Mouse (Mus musculus) cerebellum, adult 18-20 months (tissue): Measurements from ENCODE around the gene P3h2.

Experiments used
- DNase-seq, 2 experiments: peaks; one replicate each; pipeline ENCODE4 v3.0.0; 2021

P3h2 gene

DNA sequence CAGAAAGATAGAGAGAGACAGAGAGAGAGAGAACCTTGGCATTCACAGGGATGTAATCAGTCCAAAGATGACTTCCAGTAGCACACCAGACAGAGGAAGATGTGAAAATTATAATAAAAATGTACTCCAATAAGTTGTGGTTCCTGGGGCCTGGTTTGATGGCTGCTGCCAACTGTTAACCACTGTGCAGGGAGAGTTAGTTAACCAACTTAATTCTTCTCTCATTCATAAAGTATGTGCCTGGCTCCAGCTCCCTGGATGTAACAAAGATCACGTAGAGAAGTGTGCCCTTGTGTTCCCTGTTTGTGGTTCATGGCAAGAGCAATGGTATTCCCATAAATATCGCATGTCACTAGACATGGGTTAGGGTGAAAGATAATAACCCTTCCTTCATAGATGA, 128.4 kb downstream of the P3h2 start:
- no peak for DNase-seq

DNA sequence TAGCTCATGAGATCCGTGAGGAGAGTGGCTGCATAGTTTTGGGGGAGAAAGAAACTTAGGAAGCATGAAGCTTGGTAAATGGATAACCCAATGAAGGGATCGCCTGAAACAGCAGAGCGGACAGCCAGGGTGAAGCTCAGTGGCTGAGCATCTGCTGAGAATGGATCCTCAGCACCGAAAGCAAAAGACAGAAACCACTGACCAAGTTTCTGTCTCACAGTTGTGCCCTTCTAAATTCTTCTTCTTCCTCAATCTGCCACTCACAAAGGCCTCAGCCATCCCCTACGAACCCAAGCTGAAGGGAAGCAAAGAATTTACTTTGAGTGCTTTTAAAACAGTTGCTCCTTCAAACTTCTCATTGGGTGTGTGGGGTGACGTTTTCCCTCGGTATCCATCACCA, 134.3 kb downstream of the P3h2 start:
- DNase-seq, result no peak

DNA sequence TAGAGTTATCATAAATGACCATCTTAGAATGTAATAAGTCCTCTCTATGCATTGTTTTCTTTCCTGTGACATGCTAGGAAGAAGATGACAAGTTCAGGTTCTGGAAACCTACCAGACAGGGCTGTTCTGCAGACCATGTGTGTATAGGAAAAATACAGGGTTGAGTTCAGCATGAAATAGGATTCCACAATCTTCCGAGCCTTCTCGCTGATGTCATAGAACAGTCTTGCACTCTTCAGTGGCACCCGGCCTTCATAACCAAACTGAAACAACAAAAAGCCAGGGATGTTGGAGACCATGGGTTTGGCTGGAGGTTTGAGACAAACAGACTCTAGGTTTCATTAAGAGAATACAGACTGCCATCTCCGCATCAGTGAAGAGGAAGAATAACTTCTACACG, 134.9 kb downstream of the P3h2 start:
- no peak for DNase-seq

DNA sequence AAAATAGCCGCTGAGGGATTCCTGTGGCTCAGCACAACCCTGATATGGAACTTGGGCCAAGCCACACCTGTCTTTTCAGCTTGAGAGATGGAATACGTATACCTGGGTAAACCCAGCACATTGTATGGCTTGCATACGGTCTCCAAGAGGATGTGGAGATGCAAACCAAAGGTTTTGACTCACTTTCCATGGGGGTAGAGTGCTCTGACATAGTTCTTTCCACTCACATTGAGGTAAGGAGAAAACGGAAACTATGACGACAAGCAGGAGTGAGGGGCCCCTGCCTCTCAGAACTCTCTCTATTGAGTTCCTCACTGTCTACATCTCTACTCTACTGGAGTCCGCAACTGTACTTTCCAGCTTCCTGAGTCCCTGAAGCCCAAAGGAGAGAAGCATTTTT, 135.4 kb downstream of the P3h2 start:
- no peak for DNase-seq

DNA sequence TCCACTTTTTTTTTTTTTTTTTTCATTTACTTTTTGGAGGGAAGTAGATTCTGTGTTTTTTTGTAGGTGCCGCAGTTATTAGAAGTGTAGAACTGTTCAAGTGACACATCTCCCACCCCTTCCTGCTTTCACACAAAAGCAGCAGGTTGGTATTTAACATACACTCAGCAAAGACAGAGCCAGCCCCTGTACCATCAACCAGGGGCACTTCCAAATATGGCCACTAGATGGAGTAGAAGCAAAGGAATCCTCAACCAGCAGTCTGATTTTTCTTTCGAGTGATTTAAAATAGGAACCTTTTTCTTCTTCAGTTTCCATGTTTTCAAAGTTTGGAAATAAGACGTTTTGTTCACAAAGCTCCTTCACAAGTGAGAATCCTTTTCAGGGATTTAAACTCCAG, 138.3 kb downstream of the P3h2 start:
- DNase-seq, result peak; percentile 42 to 65

DNA sequence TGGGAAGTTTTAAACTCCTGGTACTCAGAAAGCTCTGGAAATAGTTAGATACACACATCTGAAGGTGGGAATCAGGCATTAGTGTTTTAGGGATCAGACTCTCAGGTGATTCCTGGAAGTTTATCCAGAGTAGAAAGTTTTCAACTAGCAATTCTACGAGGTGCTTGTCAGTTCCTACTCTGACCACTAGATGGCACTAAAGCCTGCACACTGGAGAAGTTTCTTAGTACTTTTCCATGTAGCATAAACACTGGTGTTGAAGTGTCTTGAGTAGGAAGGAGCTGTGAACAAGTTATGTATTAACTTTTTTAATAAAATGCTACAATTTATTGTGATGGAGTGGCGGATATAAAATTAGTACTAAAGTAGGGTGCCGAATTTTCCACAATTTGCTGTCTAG, 141.7 kb downstream of the P3h2 start:
- peak; percentile 40 to 50 for DNase-seq

DNA sequence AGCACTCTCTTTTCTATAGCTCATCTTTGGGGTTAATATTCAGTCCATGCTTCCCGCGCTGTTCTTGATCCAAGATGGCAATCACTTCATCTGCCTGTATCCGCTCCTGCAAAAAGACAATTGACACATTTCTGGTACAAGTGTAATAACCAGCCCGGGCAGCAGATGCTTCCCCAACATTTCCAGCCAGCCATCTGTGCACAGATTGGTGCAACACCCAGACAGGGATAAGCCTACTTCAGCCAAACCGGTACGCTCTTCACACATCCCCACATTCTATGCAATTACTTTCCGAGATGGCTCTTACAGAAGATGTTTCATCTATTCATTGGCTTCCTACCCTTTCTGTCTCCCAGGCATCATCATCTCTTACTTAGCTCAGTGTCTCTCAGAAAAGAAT, 145.2 kb downstream of the P3h2 start:
- no peak for DNase-seq

DNA sequence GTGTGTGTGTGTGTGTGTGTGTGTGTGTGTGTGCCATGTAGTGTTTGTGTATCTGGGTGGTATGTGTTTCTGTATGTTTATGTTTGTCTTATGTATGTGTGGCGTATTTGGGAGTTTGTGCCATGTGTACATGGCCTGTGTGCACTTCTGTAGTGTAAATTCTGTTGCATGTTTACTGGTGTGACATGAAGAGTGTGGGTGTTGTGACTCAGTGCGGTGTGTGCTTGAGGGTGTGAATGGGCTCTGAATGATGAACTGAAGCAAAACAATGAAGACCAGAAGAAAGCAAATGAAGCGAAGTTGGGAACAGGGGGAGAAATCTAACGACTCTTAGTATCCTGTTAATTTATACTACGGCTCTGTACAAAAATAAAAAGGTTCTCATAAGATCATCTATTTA, 145.7 kb downstream of the P3h2 start:
- no peak for DNase-seq

DNA sequence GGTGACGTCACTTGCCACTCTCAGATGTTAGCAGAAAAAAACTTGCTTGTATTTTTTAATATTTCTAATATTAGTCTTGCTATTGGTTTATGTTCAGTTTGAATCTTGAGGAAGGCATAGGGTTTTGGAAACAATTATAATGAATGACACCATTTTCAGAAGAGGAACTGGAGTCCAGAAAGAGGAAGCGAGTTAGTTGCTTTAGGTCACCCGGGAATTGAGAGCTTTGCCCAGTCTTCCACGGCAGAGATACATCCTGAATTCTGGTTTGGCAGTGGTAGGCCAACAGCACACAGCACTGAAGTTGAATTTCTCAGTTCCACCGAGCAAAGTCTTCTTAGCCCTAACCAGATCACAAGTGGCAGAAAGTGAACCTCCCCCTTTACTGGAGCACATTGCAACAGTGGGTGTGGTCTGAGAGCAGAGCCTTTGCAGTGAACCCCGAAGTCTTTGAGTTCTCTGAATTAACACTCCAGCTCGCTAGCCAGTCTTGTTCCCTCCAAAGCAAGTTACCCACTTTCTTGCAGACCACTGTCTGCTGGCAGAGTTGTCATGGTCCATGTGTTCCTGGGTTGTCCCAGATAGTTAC, 146.8 kb downstream of the P3h2 start:
- DNase-seq, result no peak

DNA sequence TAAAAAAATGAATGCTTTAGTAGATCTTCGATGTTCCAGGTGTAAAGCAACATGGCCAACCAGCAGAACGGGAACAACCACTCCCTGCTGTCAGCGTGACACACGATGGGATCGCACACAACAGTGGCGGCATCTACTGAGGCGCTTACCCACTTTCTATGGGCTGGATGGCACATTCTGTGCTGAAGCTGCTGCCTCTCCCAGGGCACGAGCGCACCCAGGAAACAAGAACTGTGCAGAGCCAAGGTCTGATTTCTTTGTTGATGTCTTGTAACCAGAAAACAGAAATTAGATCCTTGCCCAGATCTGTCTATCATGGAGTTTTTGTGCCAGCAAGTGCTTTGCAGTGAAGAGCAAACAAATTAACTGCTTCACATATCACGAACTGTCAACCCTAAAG, 147.4 kb downstream of the P3h2 start:
- DNase-seq, result no peak

DNA sequence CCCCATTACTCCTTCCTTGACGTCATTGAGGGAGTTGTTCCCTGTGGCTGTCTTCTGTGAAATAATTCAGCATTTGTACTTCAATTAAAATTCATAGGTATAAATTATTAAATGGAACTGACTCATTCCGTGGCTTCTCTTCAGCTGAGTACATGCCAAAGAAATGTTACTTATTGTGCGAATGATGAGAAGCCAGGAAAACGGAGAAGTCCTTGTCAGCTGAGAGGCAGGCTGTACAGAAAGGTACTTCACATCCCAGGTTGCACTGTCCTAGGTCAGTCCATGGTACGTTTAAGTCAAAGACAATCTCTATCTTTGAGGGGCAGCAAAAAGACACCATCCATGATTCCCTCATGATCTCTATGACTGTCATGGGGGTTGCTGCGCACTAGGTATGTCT, 148.8 kb downstream of the P3h2 start:
- DNase-seq, result no peak

DNA sequence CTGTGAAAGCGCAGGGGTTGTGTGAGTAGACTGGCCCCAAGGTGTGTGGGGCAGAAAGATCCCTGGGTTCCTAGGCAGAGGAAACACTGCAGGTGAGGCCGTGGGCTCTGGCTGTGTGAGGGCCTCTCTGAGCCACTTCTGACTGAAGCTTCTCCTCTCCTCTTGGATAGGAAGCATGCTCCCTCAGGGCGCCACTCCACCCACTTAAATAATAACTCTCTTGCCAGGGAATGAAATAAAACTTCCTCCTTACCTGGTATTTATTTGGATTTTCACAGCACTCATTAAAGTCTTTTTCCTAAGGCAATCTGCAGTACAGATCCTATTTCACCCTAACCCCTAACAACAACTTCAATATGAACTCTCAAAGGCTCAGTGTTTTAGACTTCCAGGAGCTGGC, 151.0 kb downstream of the P3h2 start:
- no peak for DNase-seq

DNA sequence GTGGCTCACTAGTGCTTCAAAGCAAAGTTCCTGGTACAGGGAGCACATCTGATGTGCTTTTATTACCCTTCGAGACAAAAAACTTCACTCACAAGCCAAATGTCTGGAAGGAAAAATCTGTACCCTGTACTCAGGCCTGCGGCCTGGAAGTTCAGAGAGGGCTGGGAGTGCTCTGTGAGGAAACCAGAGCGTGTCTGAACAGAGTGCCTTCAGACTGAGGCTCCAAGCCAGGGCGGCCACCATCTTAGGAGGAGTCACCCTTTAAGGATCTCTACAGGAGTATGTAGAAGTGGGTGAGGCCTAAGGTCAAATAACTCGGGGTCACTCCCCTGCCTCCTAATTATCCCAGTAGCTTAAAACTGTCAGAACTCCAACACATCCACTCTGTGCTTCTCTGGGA, 152.2 kb downstream of the P3h2 start:
- DNase-seq, result no peak

DNA sequence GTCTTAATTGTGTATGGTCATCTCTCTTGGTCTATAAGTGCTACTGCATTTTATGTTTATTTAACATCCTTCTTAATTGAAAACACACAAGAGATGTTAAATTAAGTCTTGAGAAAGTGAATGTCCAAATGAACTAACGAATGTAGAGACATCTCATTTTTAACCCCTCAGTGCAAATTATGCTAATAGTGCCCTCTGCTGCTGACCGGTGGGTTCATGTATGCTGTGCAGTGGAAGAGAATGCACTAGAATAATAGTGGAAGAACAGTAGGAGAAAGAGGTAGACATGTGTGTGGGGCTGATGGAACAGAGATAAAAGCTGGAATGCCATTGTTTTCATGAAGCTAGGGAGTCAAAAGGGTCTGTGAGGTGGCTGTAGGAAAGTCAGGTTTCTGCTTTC, 153.6 kb downstream of the P3h2 start:
- no peak for DNase-seq

DNA sequence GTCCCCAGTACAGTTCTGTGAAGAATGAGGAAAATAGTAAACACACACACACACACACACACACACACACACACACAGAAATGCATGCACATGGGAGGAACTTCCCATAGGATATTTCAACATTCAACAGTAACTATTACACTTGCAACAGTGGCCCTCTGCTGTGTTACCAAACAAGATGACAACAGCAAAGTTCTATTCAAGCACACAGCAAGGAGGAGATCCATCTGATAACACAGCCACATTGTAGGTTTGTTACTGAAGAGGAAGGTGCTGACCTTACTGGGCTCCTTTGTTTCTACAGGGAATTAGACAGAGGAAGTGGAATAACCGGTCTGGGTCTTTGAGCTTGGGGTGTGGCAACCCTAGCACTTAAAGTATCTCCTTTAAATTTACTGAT, 157.5 kb downstream of the P3h2 start:
- DNase-seq, result no peak

DNA sequence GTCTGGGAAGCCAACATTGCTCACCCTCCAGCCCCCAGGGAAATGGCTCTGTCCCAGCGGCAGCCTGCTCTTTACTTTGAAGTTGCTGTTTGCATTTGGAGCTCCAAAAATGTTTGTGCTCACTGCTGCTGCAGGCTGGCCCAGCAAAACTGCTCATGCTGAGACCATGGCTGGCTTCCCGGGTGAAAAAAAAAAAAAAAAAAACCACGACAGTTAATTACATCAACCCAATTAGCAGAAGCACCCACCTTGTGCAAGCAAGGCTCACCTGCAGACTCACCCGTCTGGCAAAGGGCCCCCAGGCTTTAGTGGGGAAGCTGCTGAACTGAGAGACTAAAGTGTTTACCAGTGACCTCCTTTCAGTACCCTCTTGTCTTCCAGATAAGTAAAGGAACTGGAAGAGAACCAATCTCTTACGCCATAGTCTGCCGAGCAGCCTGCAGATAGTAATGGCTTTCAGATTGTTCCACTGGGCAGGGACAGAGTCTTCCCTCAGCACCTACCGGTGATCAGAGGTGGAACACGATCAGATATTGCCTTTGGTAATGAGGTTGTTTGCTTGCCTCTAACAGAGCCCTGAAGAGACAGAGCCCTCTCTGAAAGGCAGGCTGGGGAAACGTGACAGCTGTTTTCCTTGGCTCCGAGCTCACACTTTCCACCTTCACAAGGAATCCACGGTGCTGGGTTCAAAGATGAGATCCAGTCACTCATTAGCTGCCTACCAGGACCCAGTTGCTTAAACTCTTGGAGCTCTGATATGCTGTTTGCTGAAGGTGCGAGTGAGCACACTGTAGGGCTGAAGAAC, 160.2 kb downstream of the P3h2 start:
- DNase-seq, result peak; percentile 22 to 36

DNA sequence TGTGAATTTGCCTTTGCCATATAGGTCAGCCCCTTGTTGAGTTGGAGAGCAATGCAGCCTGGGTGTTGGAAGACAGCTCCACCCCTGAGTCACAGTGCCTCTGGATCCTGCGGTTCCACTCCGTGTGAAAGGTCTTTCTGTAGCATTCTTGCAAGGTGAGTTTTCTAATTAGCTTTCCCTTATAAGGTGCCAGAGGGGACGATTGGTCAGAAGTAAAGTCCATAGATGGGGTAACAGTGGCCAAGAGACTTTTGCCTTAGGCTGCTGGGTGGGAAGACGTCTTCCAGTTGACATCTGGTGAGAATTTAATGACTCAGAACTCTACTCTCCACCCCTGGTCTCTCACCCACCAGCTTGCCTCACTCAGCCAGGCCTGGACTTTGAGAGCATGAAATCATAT, 163.3 kb downstream of the P3h2 start:
- DNase-seq, result no peak

DNA sequence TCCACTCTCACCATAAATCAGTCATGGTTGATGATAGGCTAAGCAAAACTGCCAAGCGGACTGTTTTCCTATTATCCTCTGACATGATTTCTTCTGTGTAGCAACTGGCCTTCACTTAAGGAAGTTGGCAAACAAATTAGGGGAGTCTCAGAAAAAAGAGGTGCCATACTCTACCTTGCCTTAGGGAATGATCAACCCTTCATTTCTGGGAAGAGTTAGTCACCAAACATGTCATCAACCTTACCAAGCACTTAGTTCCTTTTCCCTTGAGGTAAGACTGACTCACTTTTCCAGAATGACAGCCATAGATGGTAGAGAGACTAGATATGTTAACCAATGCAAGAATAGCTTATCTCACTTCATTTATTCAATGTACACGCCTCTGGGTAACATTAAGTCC, 171.4 kb downstream of the P3h2 start:
- DNase-seq, result no peak

DNA sequence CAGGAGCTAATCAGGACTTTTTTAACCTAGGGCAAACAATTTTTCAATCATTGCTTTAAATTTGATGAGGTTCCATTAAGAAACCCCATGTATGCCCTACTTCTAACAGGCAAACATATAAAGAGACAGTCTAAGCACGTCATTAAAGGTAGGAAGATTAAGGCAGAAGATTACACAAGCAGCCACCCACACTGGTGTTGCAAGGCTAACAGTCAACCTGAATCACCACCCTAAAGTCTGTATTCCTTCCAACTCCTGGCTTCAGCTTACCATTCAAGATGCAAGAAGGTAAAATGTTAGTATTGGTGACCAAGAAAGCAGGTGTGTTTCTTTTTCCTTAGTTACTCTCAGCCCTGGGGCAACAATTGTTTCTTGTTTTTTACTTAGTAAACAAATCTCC, 193.4 kb downstream of the P3h2 start:
- no peak for DNase-seq
